Mouse (Mus musculus): ENCODE measurements at regions not wholly inside any gene's neighbourhood (a gene's known extent, or its start where the extent isn't known, plus 50 kb on each side); places are given as distances from the start of the nearest gene placed in this dataset.
"Not testable (repeated sequence)": the region's sequence is repeated elsewhere in the genome, so short reads cannot be mapped to it uniquely, and the experiment has no call there.

DNA sequence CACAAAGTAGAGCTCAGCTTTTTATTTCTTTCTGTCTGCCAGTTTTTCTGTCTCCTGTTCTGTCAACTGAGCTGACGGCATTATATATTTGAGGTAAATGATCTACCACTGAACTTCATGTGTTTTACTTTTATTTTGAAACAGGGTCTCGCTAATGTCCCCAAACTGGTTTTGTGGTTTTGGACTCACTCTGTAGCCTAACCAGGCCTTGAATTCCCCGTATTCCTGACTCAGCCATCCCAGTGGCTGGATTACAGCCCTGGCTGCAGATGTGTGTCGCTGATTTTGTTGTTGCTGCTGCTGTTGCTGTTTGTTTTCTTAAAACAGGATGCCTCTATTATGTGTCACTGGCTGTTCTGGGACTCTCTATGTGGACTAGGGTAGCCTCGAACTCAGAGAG is 317.3 kb upstream of the Irx1 start:
- no peak for DNase-seq

DNA sequence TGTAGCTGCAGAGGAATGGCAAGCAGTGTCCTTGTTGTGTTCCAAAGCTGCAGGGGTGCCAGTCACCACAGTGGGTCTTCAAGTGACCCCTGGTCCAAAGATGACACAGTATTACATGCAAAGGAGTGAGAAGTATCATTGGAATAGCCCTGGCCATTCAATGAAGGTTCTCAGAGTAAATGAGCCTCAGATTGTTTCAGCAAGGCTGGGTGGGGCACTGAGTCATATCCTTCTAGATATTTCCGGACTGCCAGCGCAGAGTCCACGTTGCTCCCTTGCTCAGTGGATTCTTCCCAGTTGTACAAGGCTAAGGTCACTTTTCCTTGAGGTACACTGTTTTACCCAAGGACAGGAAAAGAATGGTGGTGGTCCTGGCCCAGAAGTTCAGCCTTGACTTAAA is 319.2 kb upstream of the Irx1 start:
- DNase-seq = no peak

DNA sequence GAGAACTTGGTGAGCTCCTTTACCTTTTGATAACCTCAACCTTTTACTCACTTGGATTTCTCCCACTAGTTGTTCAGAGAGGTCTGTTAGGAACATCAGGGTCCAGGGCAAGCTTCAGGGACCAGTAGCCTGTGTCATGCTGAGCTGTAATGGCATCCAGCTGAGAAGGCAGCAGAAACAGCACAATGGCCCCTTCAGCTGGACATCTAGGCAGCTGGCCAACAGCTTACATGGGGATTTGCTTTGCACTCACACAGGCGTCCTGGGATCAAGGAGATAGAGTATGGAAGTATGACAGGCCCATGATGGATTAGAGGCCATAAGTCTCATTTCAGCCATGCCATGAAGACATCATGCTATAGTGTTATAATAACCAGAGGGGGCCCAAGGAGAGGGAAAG is 320.2 kb upstream of the Irx1 start:
- no peak for DNase-seq

DNA sequence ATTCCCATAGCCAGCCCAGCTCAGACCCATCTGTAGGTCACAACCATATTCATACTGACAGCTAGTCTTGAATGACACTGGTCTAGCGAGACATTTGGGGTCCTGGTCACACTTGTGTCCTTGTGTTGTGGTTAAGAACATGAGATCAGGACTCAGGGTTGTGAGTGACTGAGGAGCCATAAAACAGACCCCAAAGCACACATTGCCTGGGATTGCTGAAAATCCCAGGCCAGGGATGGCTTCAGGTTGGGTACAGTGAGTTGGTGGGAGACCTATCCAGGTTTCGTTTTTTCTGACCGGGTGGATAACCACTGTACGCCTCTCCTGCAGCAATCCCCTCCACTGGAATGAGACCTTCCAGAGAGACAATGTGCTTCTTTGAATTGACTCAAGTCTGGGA is 322.8 kb upstream of the Irx1 start:
- DNase-seq = no peak

DNA sequence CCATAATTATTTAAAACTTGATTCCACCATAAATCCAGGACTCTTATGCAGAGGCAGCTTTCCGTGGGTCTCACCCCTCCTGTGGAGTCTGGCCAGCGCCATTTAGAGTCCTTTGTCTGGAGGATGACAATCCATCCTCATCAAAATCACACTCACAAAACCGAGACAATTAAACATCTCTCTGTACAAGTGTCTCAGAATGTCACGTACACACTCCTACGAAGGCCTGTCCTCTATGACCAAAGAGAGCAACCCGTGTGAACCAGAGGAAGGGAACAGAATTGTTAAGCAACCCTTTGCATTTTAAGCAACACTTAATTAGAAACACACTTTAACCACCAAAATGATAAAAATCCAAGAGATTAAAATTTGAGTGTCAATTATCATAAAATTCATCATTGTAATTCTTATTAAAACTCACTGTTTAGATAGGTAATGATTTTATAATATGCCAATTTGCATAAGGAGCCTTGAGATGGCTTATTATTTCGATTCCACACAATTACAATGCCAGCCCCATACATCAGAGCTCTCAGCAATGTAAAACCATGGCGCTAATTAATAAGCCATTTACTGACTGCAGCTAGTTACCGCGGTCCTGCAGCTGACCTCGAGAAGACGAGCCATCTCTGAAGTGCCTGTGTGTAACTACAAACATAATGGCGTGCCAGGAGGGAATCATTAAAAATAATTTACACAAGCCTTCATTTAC is 325.0 kb upstream of the Irx1 start:
- no peak for DNase-seq

DNA sequence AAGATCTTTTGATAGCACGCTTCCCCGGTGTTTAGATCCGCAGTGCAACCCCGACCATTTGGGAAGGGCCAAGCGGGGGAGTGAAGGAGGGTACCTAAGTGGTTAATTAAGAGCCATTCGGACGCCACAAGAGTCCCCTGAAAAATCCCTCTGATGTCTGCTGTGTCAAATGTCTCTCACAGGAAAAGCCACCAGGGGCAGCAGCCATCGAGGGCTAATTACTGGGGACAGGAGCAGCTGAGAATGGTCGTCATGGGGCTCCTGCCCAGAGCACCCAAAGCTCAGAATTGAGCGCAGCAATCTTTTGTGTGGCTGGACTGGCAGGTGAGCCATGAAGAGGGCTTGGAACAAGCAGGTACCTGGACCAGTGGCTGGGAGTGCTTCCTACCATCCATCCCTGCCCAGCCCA is 325.6 kb upstream of the Irx1 start:
- no peak for DNase-seq

DNA sequence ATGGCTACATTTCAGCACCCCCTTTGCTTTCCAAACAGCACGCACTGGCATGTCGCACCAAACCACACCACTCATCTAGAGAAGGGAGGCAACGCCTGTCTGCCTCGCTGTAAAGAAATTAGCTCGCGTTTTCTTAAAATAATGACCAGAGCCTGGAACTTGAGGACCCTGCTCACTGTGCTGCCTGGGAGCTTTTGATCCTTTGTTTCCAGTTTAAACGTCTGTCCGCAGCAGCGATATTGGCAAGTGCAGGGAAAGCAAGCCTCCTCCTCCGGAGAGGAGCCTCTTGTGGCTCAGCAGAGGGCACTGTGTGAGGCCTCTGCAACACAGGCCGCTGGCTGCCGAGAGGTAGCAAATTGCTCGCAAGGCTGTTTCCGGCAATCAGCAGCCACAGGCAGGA is 328.8 kb upstream of the Irx1 start:
- peak; percentile 7 for DNase-seq

DNA sequence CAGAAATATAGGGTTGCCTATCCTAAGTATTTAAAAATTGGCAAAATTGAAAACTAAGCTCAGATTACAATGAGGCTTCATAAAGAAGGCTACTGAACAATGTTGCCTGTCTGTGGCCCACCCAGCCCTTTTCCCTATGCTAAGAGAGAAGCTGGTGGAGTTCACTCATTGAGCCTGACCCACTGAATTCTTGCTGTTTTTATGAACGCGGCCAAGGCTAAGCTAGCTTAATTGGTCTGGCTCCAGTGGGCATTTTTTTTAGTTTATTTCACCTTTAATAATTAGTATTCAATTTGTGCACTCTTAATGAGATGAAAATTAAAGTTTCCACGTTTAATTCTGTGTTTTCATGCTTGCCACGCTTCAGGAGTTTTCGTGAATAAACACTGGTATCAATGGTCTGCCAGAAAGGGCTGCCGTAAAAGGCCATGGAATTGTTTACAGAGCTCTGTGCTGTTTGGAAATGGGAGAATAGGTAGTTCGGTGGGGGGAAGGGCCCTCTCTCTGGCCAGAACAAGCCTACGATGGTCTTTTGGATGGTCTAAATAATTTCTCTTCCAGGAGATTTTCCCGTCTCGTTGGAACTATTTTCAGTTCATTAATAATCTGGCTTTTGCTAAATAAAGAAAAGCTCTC is 329.7 kb upstream of the Irx1 start:
- no peak for DNase-seq

DNA sequence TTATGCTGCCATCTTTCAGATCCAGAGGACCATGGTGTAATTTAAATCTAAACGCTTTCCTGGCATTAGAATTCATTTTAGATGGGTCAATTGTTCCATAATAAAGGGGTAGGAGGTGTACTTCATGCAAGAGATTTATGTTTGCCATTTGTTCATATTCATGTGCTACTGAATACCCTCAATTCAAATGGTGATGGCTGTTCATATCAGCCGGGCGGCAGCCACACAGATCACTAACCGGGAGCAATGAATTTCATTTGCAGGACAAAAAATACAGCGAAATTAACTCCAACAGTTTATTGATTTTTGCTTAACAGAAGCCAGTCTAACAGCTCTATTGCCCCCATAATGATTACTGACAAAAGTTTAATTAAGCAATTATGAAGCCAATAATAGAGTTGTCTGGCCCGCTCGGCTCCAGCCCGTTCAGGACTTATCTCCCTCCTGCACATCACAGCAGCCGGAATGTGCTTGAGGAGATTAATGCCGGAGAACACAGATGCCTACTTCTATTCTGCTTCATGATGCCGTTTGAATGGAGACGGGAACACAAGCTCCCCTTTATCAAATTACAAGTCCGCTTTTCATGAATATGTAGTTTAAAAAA is 330.3 kb upstream of the Irx2 start:
- DNase-seq = no peak

DNA sequence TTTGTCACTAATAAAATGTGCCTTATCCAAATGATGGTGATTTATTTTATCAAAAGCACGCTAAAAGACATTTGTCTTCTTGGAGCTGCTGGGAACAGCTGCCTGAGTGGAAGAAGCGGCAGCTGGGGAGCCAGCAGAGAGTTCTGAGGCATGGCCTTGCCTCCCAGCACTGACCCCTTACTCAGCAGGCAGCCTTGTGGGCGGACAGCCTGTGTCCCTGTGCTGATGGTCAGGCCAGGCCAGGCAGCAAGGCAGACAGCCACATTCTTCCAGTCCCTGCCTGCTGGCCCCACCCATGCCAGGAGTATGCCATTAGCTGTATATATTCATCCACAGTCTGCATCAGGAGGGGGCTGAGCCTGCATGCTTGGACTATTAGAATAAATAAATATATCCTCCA is 329.0 kb upstream of the Irx2 start:
- DNase-seq = no peak

DNA sequence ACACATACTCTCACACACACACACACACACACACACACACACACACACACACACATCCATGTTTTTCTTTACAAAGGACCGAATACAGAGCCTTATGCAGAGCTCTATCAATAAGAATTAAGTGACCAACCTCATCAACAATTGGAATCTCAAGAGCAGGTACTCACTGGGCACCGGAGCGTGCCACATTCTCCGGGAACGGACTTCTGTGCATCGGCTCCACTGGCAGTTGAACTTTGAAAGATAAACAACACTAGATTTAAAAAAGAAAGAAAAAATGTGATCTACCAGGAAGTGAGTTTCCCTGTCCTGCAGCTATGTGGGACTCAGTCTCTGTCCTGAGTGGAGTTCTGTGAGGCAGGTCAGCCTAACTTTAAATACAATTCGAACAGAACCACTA is 327.5 kb upstream of the Irx2 start:
- no peak for DNase-seq

DNA sequence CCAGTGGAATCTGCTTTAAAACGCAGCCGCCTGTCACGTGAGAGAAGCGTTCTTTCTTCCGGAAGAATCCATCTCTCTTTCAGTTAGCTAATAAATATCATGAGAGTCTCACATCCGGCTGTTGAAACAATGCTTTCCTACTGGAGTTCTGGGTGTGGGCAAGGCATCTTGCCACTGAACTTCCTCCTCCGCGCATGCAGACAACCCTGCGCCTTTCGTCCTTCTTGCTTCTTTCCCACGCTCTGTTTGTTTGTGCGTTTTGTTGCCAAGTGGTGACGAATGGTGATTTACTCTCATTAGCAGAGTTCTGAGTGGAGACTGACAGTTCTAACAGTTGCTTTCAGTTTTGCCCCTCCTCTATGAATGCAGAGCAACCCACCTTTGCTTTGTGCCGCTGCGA is 326.8 kb upstream of the Irx2 start:
- DNase-seq = no peak

DNA sequence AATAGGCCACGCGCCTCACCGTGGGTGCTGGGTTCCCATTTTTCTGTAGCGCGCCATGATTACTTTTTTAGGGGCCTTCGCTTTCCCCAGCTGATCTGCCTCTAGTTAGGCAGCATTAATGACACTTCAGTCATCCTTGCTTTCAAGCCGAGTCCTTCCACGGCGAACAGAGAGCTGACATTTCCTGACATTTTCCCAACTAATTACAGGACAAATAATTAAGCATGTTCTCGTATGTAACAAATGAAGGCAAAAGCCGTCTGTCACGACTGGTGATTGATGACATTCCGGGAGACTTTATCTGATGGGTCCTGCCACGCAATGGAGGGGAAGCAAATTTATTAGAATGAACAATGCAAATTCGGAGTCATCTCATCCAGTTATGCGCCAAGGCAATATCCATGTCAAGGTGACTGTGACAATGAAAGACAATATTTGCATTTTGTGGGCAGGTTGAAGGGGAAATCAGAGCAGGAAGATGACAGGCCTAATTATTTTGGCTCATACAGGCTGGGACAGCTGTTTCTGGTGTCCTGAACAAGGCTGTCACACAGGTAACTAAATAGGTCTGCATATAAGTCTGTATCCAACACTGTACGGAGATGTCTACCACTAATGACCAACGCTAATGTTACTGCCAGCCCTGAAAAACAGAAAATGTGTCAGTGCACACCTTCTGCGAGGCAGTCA is 326.0 kb upstream of the Irx2 start:
- no peak for DNase-seq

DNA sequence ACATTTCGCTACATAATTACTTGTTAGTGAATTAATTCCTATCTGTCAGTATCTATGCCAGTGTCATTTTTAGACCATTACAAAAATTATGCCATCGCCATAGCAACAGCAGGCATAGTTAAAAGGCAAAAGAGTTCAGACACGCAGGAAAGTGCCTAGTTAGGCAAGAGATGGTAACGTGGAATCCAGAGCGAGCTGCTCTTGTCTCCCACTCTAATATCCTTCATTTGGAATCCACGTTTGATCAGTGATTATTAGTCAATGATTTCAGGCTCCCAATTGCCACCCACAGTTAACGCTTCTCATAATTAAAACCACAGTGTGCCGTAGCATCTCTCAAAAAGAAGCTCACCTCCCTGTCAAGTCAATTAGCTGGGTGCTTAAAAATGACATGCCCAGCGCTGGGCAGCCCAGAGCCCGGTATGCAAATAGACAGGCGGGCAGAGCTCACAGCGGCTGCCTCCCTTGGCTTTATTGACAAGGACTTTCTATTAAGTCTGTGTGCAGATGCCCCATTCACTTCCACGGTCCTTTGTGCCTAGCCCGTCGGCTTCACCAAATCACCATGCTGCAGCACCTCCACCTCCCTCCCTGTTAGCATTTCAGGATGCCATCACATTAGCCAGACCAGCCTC is 325.4 kb upstream of the Irx2 start:
- DNase-seq = no peak

DNA sequence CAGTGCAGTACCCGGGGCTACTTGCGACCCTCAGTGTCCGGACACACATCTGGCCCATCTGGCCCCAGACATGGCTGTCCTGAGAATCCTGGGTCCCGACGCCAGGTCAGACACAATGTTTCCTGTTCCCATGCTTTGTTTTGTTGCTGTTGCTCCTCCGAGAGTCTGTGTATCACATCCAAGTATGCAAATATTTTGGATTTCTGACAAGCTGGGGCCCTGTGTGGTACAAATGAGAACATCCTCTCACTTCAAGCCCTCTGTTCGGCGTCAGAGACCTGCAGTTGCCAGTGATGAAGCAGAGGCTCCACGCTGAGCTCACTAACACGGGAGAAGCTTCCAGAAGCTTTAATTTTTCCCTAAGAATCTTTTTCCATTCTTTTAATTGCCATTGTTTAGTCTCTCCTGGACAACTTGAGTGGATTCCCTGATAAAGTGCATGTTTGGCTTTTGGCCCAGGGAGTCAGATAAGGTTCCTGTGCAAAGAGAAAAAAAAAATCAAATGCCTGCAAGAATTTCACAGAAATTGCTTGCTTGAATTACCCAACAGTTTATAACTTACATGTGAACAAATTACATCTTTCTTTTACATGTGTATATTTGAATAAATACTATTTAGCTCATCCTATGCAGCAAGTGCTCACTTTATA is 304.5 kb upstream of the Irx2 start:
- DNase-seq = no peak

DNA sequence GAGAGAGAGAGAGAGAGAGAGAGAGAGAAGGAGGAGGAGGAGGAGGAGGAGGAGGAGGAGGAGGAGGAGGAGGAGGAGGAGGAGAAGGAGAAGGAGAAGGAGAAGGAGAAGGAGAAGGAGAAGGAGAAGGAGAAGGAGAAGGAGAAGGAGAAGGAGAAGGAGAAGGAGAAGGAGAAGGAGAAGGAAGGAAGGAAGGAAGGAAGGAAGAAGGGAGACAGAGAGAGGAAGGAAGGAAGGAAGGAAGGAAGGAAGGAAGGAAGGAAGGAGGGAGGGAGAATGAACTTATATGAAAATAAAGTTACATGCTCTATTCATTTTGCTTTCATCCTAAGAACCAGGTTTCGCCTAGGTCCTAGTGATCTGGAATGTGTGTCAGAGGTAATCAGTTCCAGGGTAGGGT is 302.4 kb upstream of the Irx2 start:
- DNase-seq = not testable (repeated sequence)

DNA sequence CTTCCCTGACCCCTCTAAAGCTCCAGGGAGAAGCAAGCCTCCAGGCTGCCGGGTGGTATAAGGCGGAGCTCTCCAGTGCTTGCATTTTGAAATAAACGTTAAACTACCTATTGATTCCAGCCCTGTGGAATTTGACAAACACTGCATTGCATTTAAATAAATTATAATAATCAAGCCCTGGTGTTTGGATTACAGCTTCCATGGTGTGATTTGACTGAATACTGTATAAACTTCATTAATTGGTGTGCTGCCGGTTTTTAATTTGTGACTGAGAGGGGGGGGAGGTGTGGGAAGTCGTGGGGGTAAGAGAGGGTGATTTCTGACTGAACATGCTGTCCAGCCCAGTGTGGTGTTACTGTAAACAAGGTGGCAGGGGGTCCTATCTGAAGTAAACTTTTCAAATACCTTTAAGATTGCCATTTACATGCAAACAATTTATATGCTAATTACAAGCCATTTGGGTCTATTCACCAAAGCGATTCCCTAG is 282.9 kb upstream of the Irx2 start:
- DNase-seq = no peak

DNA sequence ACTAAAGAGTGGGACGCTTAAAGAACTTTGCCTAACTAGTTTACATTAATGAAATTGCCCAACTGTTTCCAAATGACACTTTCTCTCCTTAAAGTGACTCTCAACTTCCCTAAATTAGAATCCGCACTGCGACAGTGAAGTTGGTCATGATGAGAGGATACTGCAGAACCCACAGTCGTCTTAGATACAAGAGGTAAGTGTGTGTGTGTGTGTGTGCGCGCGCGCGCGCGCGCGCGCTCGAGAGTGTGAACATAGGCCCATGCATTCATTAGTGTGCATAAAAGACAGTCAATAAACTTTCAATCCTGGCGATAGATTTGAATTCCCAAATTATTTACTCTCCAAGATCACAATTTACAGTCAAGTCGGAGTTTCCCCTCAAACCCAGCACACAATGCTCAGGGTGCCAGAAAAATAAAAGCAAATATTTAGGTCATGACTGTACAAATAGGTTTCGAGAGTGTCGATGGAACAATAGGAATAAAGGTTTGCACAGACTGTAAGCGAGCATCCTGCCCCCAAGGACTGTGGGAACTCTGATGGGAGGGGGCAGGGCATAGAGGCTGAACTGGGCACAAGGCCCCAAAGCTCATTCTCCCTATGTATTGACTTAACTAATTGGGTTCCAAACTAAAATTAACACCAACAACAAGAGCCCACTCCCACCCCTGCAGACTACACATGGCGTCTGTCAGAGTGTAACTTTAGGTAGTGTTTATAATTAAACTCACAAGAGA is 282.2 kb upstream of the Irx2 start:
- DNase-seq = no peak

DNA sequence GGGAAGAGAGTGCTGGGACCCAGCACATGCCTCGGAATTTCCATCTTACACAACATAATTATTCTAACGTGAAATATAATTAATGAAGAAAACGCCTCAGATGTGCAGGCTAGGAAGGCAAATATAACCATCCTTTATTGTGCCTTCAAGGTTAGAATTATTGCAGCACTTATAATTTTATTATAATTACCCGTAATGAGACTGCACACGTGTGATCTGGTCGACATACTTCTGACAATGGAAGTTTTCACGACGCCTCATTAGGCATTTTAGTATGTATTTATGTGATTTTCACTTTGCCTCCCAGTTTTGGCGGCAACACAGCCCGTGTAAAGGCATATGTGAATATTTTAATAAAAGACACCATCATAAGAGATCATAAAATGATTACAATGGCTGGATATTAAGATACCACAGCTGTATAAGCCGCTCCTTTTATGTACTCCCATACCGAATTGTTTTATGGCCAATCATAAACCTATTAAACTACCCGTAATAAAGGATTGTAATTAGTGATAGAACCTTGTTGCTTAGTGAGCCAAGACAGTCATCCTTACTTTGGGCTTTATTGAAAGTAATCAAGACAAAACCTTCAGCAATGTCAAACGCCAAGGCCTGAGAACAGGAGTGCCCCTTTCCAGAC is 281.6 kb upstream of the Irx2 start:
- DNase-seq = no peak

DNA sequence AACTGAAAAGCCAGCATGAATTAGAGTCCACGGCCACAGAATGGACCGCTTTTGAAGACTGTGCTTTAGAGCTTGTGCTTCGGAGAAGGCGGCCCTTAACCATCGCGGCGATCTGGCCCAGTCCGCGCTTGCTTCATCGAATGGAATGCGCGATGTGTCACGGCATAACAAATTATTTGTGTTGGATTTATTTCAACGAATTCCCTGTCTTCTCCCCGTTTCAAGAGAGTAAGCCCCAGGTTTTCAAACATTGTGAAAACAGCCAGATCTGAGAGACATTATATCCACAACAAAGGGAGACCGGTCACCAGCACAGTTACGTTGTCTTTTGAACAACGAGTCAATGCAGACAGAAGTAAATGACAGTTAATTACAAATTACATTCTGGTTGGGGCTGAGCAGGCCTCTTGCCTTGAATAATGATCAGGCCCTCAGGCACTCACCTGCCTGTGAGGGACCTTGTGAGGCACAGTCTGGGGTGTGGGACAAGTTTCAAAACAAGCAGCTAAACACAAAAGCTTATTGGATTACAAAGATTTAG is 275.9 kb upstream of the Irx2 start:
- DNase-seq = no peak

DNA sequence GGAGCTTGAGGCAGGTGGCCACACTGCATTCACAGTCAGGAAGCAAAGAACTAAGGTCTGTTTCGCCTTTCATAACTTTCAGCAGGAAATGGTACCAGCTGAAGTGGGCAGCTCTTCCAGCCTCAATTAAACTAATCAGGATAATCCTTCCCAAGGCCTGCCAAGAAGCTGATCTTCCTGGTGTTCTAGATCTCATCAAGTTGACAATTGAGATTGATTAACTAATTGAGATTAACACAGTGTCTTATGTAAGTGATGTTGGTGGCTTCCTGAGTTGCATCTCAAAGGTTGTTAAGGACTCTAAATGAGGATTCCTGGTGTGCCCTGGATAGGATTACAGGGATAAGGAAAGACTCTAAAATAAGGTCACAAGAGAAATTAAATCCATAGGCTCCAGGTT is 273.3 kb upstream of the Irx2 start:
- DNase-seq = no peak

Measured in adrenal gland, postnatal 25 days (tissue).